Mouse (Mus musculus): ENCODE measurements around the gene Gm49361. TPM values are rescaled to one million over a fixed set of nuclear protein-coding genes. Genes with fewer than 3 reads are reported as not detected.
"Not testable (repeated sequence)": the region's sequence is repeated elsewhere in the genome, so short reads cannot be mapped to it uniquely, and the experiment has no call there.

Gene Gm49361
- polyA plus RNA-seq, 1 experiment from 2014 or later: not detected

- no peak overlapping the region for H3K4me2 ChIP-seq
- H3K27ac ChIP-seq: peak overlapping the region; percentile 65
- peaks cover 29% of the 10 kb centered on the region for H3K36me3 ChIP-seq (ENCODE audit: poor library complexity, severe bottlenecking)
- H3K4me3 ChIP-seq: no peak overlapping the region
- peak; percentile 84 for ATAC-seq
- peaks cover 13% of the 10 kb centered on the region for H3K4me1 ChIP-seq
- no peak overlapping the region for H3K9ac ChIP-seq
- WGBS: 36% methylated on average over 12 of the region's 12 CpGs
- no peaks in the 10 kb centered on the region for H3K27me3 ChIP-seq
- H3K9me3 ChIP-seq (replicated peaks): no peaks in the 10 kb centered on the region
Observed at GRCm38 (mm10) chr14:57701915-57702477, 43.9 kb downstream of the Gm49361 start.

- no peaks in the 10 kb centered on the region for H3K27me3 ChIP-seq
- peaks cover 51% of the 10 kb centered on the region for H3K36me3 ChIP-seq (ENCODE audit: poor library complexity, severe bottlenecking)
- H3K4me2 ChIP-seq: no peak overlapping the region
- H3K9ac ChIP-seq: no peak overlapping the region
- 95% methylated on average over 33 of the region's 33 CpGs for WGBS
- H3K9me3 ChIP-seq (replicated peaks): no peaks in the 10 kb centered on the region
- H3K4me3 ChIP-seq: no peak overlapping the region
- no peak overlapping the region for H3K27ac ChIP-seq
- no peak for ATAC-seq
- peaks cover 7% of the 10 kb centered on the region for H3K4me1 ChIP-seq
Observed at GRCm38 (mm10) chr14:57699461-57699970, 46.4 kb downstream of the Gm49361 start.

- no peak for ATAC-seq
- no peak overlapping the region for H3K27ac ChIP-seq
- WGBS: 94% methylated on average over 10 of the region's 10 CpGs
- H3K4me1 ChIP-seq: peaks cover 7% of the 10 kb centered on the region
- H3K4me2 ChIP-seq: no peak overlapping the region
- no peak overlapping the region for H3K9ac ChIP-seq
- no peaks in the 10 kb centered on the region for H3K27me3 ChIP-seq
- H3K36me3 ChIP-seq (ENCODE audit: poor library complexity, severe bottlenecking): peaks cover 54% of the 10 kb centered on the region
- no peak overlapping the region for H3K4me3 ChIP-seq
- H3K9me3 ChIP-seq (replicated peaks): no peaks in the 10 kb centered on the region
Observed at GRCm38 (mm10) chr14:57699016-57699415, 46.9 kb downstream of the Gm49361 start.

GRCm38 (mm10) chr14:57696066-57696465 lies 49.8 kb downstream of the Gm49361 start:
- ATAC-seq: no peak
- no peaks in the 10 kb centered on the region for H3K4me1 ChIP-seq
- 96% methylated on average over 15 of the region's 15 CpGs for WGBS
- H3K9me3 ChIP-seq (replicated peaks): no peaks in the 10 kb centered on the region
- no peak overlapping the region for H3K4me3 ChIP-seq
- H3K36me3 ChIP-seq (ENCODE audit: poor library complexity, severe bottlenecking): peaks cover 66% of the 10 kb centered on the region
- no peak overlapping the region for H3K27ac ChIP-seq
- H3K4me2 ChIP-seq: no peak overlapping the region
- no peak overlapping the region for H3K9ac ChIP-seq
- no peaks in the 10 kb centered on the region for H3K27me3 ChIP-seq

GRCm38 (mm10) chr14:57695550-57695949 lies 50.4 kb downstream of the Gm49361 start:
- Histone ChIP-seq H3K9me3 (replicated peaks) (no peaks in the 10 kb centered on the region), H3K4me3 (no peak overlapping the region), H3K36me3 (ENCODE audit: poor library complexity, severe bottlenecking) (peaks cover 65% of the 10 kb centered on the region), H3K9ac (no peak overlapping the region), H3K27ac (no peak overlapping the region), H3K27me3 (no peaks in the 10 kb centered on the region), H3K4me1 (no peaks in the 10 kb centered on the region), H3K4me2 (no peak overlapping the region)
- ATAC-seq: no peak
- WGBS: 86% methylated on average over 8 of the region's 8 CpGs

- WGBS: 82% methylated on average over 16 of the region's 16 CpGs
- H3K9me3 ChIP-seq (replicated peaks): no peaks in the 10 kb centered on the region
Observed at GRCm38 (mm10) chr14:57694246-57694645, 51.7 kb downstream of the Gm49361 start.

GRCm38 (mm10) chr14:57692517-57693130 lies 53.3 kb downstream of the Gm49361 start:
- 91% methylated on average over 17 of the region's 17 CpGs for WGBS
- Histone ChIP-seq H3K36me3 (ENCODE audit: poor library complexity, severe bottlenecking) (peaks cover 50% of the 10 kb centered on the region), H3K9ac (no peak overlapping the region), H3K27ac (no peak overlapping the region), H3K4me2 (no peak overlapping the region), H3K27me3 (no peaks in the 10 kb centered on the region), H3K9me3 (replicated peaks) (no peaks in the 10 kb centered on the region), H3K4me3 (no peak overlapping the region), H3K4me1 (no peaks in the 10 kb centered on the region)
- no peak for ATAC-seq

More at GRCm38 (mm10) chr14:57694246-57694645, 51.7 kb downstream of the Gm49361 start:
- no peaks in the 10 kb centered on the region for H3K4me1 ChIP-seq
- no peak overlapping the region for H3K27ac ChIP-seq
- H3K4me2 ChIP-seq: no peak overlapping the region
- H3K36me3 ChIP-seq (ENCODE audit: poor library complexity, severe bottlenecking): peaks cover 56% of the 10 kb centered on the region
- H3K27me3 ChIP-seq: no peaks in the 10 kb centered on the region
- no peak overlapping the region for H3K9ac ChIP-seq
- ATAC-seq: no peak
- no peak overlapping the region for H3K4me3 ChIP-seq

GRCm38 (mm10) chr14:57691316-57691715 lies 54.6 kb downstream of the Gm49361 start:
- H3K4me1 ChIP-seq: no peaks in the 10 kb centered on the region
- H3K4me2 ChIP-seq: no peak overlapping the region
- H3K9me3 ChIP-seq (replicated peaks): no peaks in the 10 kb centered on the region
- no peak for ATAC-seq
- H3K36me3 ChIP-seq (ENCODE audit: poor library complexity, severe bottlenecking): peaks cover 39% of the 10 kb centered on the region
- no peak overlapping the region for H3K27ac ChIP-seq
- 97% methylated on average over 24 of the region's 24 CpGs for WGBS
- H3K9ac ChIP-seq: no peak overlapping the region
- H3K4me3 ChIP-seq: no peak overlapping the region
- no peaks in the 10 kb centered on the region for H3K27me3 ChIP-seq

GRCm38 (mm10) chr14:57690681-57691080 lies 55.2 kb downstream of the Gm49361 start:
- Histone ChIP-seq H3K9me3 (replicated peaks) (no peaks in the 10 kb centered on the region), H3K27me3 (no peaks in the 10 kb centered on the region), H3K4me2 (no peak overlapping the region), H3K4me3 (no peak overlapping the region), H3K27ac (no peak overlapping the region), H3K9ac (no peak overlapping the region), H3K36me3 (ENCODE audit: poor library complexity, severe bottlenecking) (peaks cover 33% of the 10 kb centered on the region), H3K4me1 (no peaks in the 10 kb centered on the region)
- ATAC-seq: no peak
- 96% methylated on average over 8 of the region's 8 CpGs for WGBS

GRCm38 (mm10) chr14:57688066-57688465 lies 57.8 kb downstream of the Gm49361 start:
- H3K27me3 ChIP-seq; H3K27ac ChIP-seq; H3K4me2 ChIP-seq; H3K4me3 ChIP-seq; H3K9me3 ChIP-seq (replicated peaks); H3K9ac ChIP-seq; H3K4me1 ChIP-seq; ATAC-seq: not testable (repeated sequence)
- peaks cover 12% of the 10 kb centered on the region for H3K36me3 ChIP-seq (ENCODE audit: poor library complexity, severe bottlenecking)
- WGBS: 92% methylated on average over 7 of the region's 7 CpGs

- 88% methylated on average over 5 of the region's 5 CpGs for WGBS
- Histone ChIP-seq H3K4me3 (no peak overlapping the region), H3K36me3 (ENCODE audit: poor library complexity, severe bottlenecking) (peaks cover 12% of the 10 kb centered on the region), H3K4me2 (no peak overlapping the region), H3K4me1 (no peaks in the 10 kb centered on the region), H3K27ac (no peak overlapping the region), H3K9ac (no peak overlapping the region), H3K9me3 (replicated peaks) (no peaks in the 10 kb centered on the region), H3K27me3 (no peaks in the 10 kb centered on the region)
- ATAC-seq: no peak
Observed at GRCm38 (mm10) chr14:57687441-57687840, 58.5 kb downstream of the Gm49361 start.

- no peak overlapping the region for H3K4me2 ChIP-seq
- no peaks in the 10 kb centered on the region for H3K27me3 ChIP-seq
- ATAC-seq: no peak
- WGBS: 90% methylated on average over 6 of the region's 6 CpGs
- no peaks in the 10 kb centered on the region for H3K9me3 ChIP-seq (replicated peaks)
- H3K27ac ChIP-seq: no peak overlapping the region
- H3K36me3 ChIP-seq (ENCODE audit: poor library complexity, severe bottlenecking): peaks cover 12% of the 10 kb centered on the region
- H3K9ac ChIP-seq: no peak overlapping the region
- no peak overlapping the region for H3K4me3 ChIP-seq
- H3K4me1 ChIP-seq: no peaks in the 10 kb centered on the region
Observed at GRCm38 (mm10) chr14:57686647-57687046, 59.3 kb downstream of the Gm49361 start.

Data from forebrain, embryonic 13.5 days (tissue).